Mouse (Mus musculus): ENCODE data around the gene Gcnt3.
"Not testable (repeated sequence)": the region's sequence is repeated elsewhere in the genome, so short reads cannot be mapped to it uniquely, and the experiment has no call there.

Gcnt3 gene

GRCm38 (mm10) chr9:70042935-70043334, 5.0 kb upstream of the Gcnt3 start:
- DNase-seq (ENCODE audit: low spot score): no peak

GRCm38 (mm10) chr9:70042137-70042536, 4.2 kb upstream of the Gcnt3 start:
- no peak for DNase-seq (ENCODE audit: low spot score)

- DNase-seq (ENCODE audit: low spot score): no peak
Observed at GRCm38 (mm10) chr9:70040570-70040969, 2.7 kb upstream of the Gcnt3 start.

GRCm38 (mm10) chr9:70039597-70040385, 1.9 kb upstream of the Gcnt3 start:
- DNase-seq (ENCODE audit: low spot score): no peak

GRCm38 (mm10) chr9:70036646-70037045, 1.2 kb downstream of the Gcnt3 start:
- DNase-seq (ENCODE audit: low spot score): no peak

GRCm38 (mm10) chr9:70034702-70035101, 3.2 kb downstream of the Gcnt3 start:
- DNase-seq (ENCODE audit: low spot score): no peak

- no peak for DNase-seq (ENCODE audit: low spot score)
Observed at GRCm38 (mm10) chr9:70033056-70033455, 4.8 kb downstream of the Gcnt3 start.

GRCm38 (mm10) chr9:70032167-70032566, 5.7 kb downstream of the Gcnt3 start:
- no peak for DNase-seq (ENCODE audit: low spot score)

- no peak for DNase-seq (ENCODE audit: low spot score)
Observed at GRCm38 (mm10) chr9:70025365-70026012, 12.4 kb downstream of the Gcnt3 start.

GRCm38 (mm10) chr9:70024648-70025047, 13.2 kb downstream of the Gcnt3 start:
- no peak for DNase-seq (ENCODE audit: low spot score)

GRCm38 (mm10) chr9:70023615-70024014, 14.3 kb downstream of the Gcnt3 start:
- DNase-seq (ENCODE audit: low spot score): not testable (repeated sequence)

GRCm38 (mm10) chr9:70022083-70022482, 15.8 kb downstream of the Gcnt3 start:
- DNase-seq (ENCODE audit: low spot score): no peak

- no peak for DNase-seq (ENCODE audit: low spot score)
Observed at GRCm38 (mm10) chr9:70021610-70022009, 16.3 kb downstream of the Gcnt3 start.

GRCm38 (mm10) chr9:70018879-70019278, 19.0 kb downstream of the Gcnt3 start:
- no peak for DNase-seq (ENCODE audit: low spot score)

- DNase-seq (ENCODE audit: low spot score): no peak
Observed at GRCm38 (mm10) chr9:70015632-70016031, 22.3 kb downstream of the Gcnt3 start.

- DNase-seq (ENCODE audit: low spot score): peak; percentile 79
Observed at GRCm38 (mm10) chr9:70012408-70012901, 25.4 kb downstream of the Gcnt3 start, which contains the start of gene Gtf2a2. Gene Gtf2a2 (plus strand): TSS chr9:70012550.

- DNase-seq (ENCODE audit: low spot score): no peak
Observed at GRCm38 (mm10) chr9:70011537-70012407, 26.1 kb downstream of the Gcnt3 start.

GRCm38 (mm10) chr9:70010781-70011473, 27.0 kb downstream of the Gcnt3 start:
- DNase-seq (ENCODE audit: low spot score): no peak

GRCm38 (mm10) chr9:70009754-70010304, 28.1 kb downstream of the Gcnt3 start:
- DNase-seq (ENCODE audit: low spot score): no peak

- no peak for DNase-seq (ENCODE audit: low spot score)
Observed at GRCm38 (mm10) chr9:70007506-70008248, 30.2 kb downstream of the Gcnt3 start.

GRCm38 (mm10) chr9:70006984-70007383, 30.9 kb downstream of the Gcnt3 start:
- no peak for DNase-seq (ENCODE audit: low spot score)

All from left cerebral cortex, adult 11 months (tissue).